Mouse (Mus musculus) embryonic facial prominence, embryonic 10.5 days (tissue): ENCODE results near the gene Rce1. TPM values are rescaled to one million over a fixed set of nuclear protein-coding genes. Genes with fewer than 3 reads are reported as not detected.

Experiments
- DNase-seq: peaks from one replicate; pipeline ENCODE4 v3.0.0-alpha.2; 2017; ENCODE audit warnings: low spot score
- H3K27ac ChIP-seq: fragments of 300-500 bp; sonication (generic); replicated peaks from 2 replicates; pipeline ENCODE4 v1.5.1; 2016; ENCODE audit warnings: mild to moderate bottlenecking
- H3K27me3 ChIP-seq: fragments of 300-500 bp; sonication (generic); replicated peaks from 2 replicates; pipeline ENCODE4 v1.6.1; 2016; ENCODE audit warnings: low read depth, mild to moderate bottlenecking; ENCODE audit not compliant: poor library complexity, severe bottlenecking
- H3K36me3 ChIP-seq: fragments of 300-500 bp; sonication (generic); replicated peaks from 2 replicates; pipeline ENCODE4 v1.6.1; 2016; ENCODE audit warnings: mild to moderate bottlenecking, moderate library complexity
- H3K4me1 ChIP-seq: fragments of 300-500 bp; sonication (generic); 2 replicates; pipeline ENCODE4 v1.6.1; 2016
- H3K4me3 ChIP-seq: fragments of 300-500 bp; sonication (generic); 2 replicates; pipeline ENCODE4 v1.5.1; 2016; ENCODE audit warnings: mild to moderate bottlenecking, moderate library complexity
- H3K9me3 ChIP-seq: fragments of 300-500 bp; sonication (generic); 2 replicates; pipeline ENCODE4 v1.6.1; 2016; ENCODE audit warnings: mild to moderate bottlenecking
- WGBS: fragments of 180-500 bp; shearing (Covaris S2); methylation state at CpG from one replicate; pipeline ENCODE4 v1.1.7; 2016; 5-methylcytosine and 5-hydroxymethylcytosine counted together
- microRNA-seq: library from miRNA; unstranded; fragments of <30 nt; microRNA quantifications from one replicate; pipeline ENCODE4, GENCODE M21; 2017
- polyA plus RNA-seq: library from polyadenylated mRNA; unstranded; fragments of >200 nt; fragmentation: Nextera tagmentation; extraction: Ambion mirVana; gene quantifications from 2 replicates; pipeline ENCODE4 v1.2.1, GENCODE M21; 2016

The Rce1 gene
- polyA plus RNA-seq, 1 experiment from 2014 or later = 75.5 TPM

- 0 out of 2 replicates have a peak, but pooled peaks cover 3% of the 10 kb centered on the region for H3K27me3 ChIP-seq
- no peaks in the 10 kb centered on the region for H3K36me3 ChIP-seq
- no peak for DNase-seq
- H3K4me1 ChIP-seq = no peaks in the 10 kb centered on the region
- H3K9me3 ChIP-seq = no peaks in the 10 kb centered on the region
- no peak overlapping the region for H3K27ac ChIP-seq
- 79% methylated on average over 2 of the region's 2 CpGs for WGBS
- no peak overlapping the region for H3K4me3 ChIP-seq
These were observed 41.6 kb downstream of the Rce1 start for GRCm38 (mm10) chr19:4583856-4584255.

GRCm38 (mm10) chr19:4579296-4579695 is 46.1 kb downstream of the Rce1 start:
- no peaks in the 10 kb centered on the region for H3K27me3 ChIP-seq
- H3K27ac ChIP-seq = no peak overlapping the region
- H3K4me3 ChIP-seq = no peak overlapping the region
- H3K4me1 ChIP-seq = no peaks in the 10 kb centered on the region
- no peak for DNase-seq
- WGBS = 89% methylated on average over 5 of the region's 5 CpGs
- no peaks in the 10 kb centered on the region for H3K9me3 ChIP-seq
- no peaks in the 10 kb centered on the region for H3K36me3 ChIP-seq

GRCm38 (mm10) chr19:4578799-4579198 is 46.6 kb downstream of the Rce1 start:
- Histone ChIP-seq H3K9me3 (no peaks in the 10 kb centered on the region), H3K36me3 (no peaks in the 10 kb centered on the region), H3K27me3 (no peaks in the 10 kb centered on the region), H3K4me3 (no peak overlapping the region), H3K27ac (no peak overlapping the region), H3K4me1 (no peaks in the 10 kb centered on the region)
- 66% methylated on average over 2 of the region's 2 CpGs for WGBS
- DNase-seq = no peak

- Histone ChIP-seq H3K4me1 (no peaks in the 10 kb centered on the region), H3K9me3 (no peaks in the 10 kb centered on the region), H3K27ac (no peak overlapping the region), H3K36me3 (no peaks in the 10 kb centered on the region), H3K4me3 (no peak overlapping the region), H3K27me3 (no peaks in the 10 kb centered on the region)
- WGBS = 89% methylated on average over 1 of the region's 1 CpGs
- DNase-seq = no peak
These were observed 52.2 kb downstream of the Rce1 start for GRCm38 (mm10) chr19:4573241-4573640.

Small RNA genes within 50 kb of the gene (microRNA-seq; reads per million reads assigned to microRNA genes)
- gene Mir6986 = 0.91 reads per million

Other genes starting within 250 kb of the Rce1 start
- 68.6 and 69.6 TPM in 2 replicates for gene Kdm2a, start 227.4 kb downstream of the Rce1 start, polyA plus RNA-seq
- gene Rhod, start 186.2 kb downstream of the Rce1 start, polyA plus RNA-seq = 31.5 and 31.8 TPM in 2 replicates
- 2.6 and 2.8 TPM in 2 replicates for gene Syt12, start 148.2 kb downstream of the Rce1 start, polyA plus RNA-seq
- not detected in 2 replicates for gene 2010003K11Rik, start 127.1 kb downstream of the Rce1 start, polyA plus RNA-seq
- 24.1 and 26.8 TPM in 2 replicates for gene Pcx, start 115.2 kb downstream of the Rce1 start, polyA plus RNA-seq
- 6.8 TPM in 2 replicates for gene Lrfn4, start 10.0 kb downstream of the Rce1 start, polyA plus RNA-seq
- 2.0 and 2.6 TPM in 2 replicates for gene Gm960, start 73.0 kb upstream of the Rce1 start, polyA plus RNA-seq
- 7.7 and 8.9 TPM in 2 replicates for gene Sptbn2, start 85.5 kb upstream of the Rce1 start, polyA plus RNA-seq
- 102 and 114 TPM in 2 replicates for gene Rbm4b, start 130.9 kb upstream of the Rce1 start, polyA plus RNA-seq
- gene Rbm4, start 168.3 kb upstream of the Rce1 start, polyA plus RNA-seq = 92.1 and 99.5 TPM in 2 replicates
- 38.8 and 41.8 TPM in 2 replicates for gene Gm21992, start 186.0 kb upstream of the Rce1 start, polyA plus RNA-seq
- gene Rbm14, start 186.0 kb upstream of the Rce1 start, polyA plus RNA-seq = 134 and 140 TPM in 2 replicates
- 52.1 and 52.8 TPM in 2 replicates for gene Ccs, start 213.7 kb upstream of the Rce1 start, polyA plus RNA-seq
- 0.06 and 0.11 TPM in 2 replicates for gene Ccdc87, start 213.7 kb upstream of the Rce1 start, polyA plus RNA-seq
- gene Ctsf, start 229.5 kb upstream of the Rce1 start, polyA plus RNA-seq = 26.9 and 28.0 TPM in 2 replicates